Mouse (Mus musculus) kidney, embryonic 14.5 days (tissue): ENCODE results near the gene Nedd9. TPM values are rescaled to one million over a fixed set of nuclear protein-coding genes. Genes with fewer than 3 reads are reported as not detected.

ENCODE experiments used
- ATAC-seq: fragments of 200-750 bp; cut with Nextera tagmentation; 2 replicates; pipeline ENCODE4 v1.8.0; 2017; ENCODE audit warnings: moderate number of reproducible peaks, mild to moderate bottlenecking, moderate TSS enrichment, moderate library complexity; ENCODE audit not compliant: low FRiP score, low TSS enrichment
- H3K27ac ChIP-seq: fragments of 300-500 bp; sonication (generic); 2 replicates; pipeline ENCODE4 v1.5.1; 2014; ENCODE audit warnings: low read depth, mild to moderate bottlenecking, low read length, moderate library complexity, mixed read lengths
- H3K27me3 ChIP-seq: fragments of 300-500 bp; sonication (generic); 2 replicates; pipeline ENCODE4 v1.6.1; 2014; ENCODE audit warnings: mild to moderate bottlenecking, low read length; ENCODE audit not compliant: control insufficient read depth, insufficient read depth
- H3K36me3 ChIP-seq: fragments of 300-500 bp; sonication (generic); 2 replicates; pipeline ENCODE4 v1.6.1; 2014; ENCODE audit warnings: low read length, mixed read lengths; ENCODE audit not compliant: control insufficient read depth, insufficient read depth
- H3K4me1 ChIP-seq: fragments of 300-500 bp; sonication (generic); 2 replicates; pipeline ENCODE4 v1.6.1; 2014; ENCODE audit warnings: low read length, mixed read lengths; ENCODE audit not compliant: control insufficient read depth, insufficient read depth
- H3K4me2 ChIP-seq: fragments of 300-500 bp; sonication (generic); replicated peaks from 2 replicates; pipeline ENCODE4 v1.6.1; 2014; ENCODE audit warnings: low read depth, mild to moderate bottlenecking, low read length
- H3K4me3 ChIP-seq: fragments of 300-500 bp; sonication (generic); 2 replicates; pipeline ENCODE4 v1.5.1; 2014; ENCODE audit warnings: mild to moderate bottlenecking, low read length
- H3K9ac ChIP-seq: fragments of 300-500 bp; sonication (generic); 2 replicates; pipeline ENCODE4 v1.6.1; 2014; ENCODE audit warnings: low read depth, mild to moderate bottlenecking, low read length, moderate library complexity
- H3K9me3 ChIP-seq: fragments of 300-500 bp; sonication (generic); 2 replicates; pipeline ENCODE4 v1.6.1; 2016; ENCODE audit warnings: low read length; ENCODE audit not compliant: control insufficient read depth
- WGBS: fragments of 180-500 bp; shearing (Covaris S2); extraction: QIAGEN DNeasy Blood & Tissue Kit; methylation state at CpG from one replicate; pipeline ENCODE4 v1.1.7; 2014; 5-methylcytosine and 5-hydroxymethylcytosine counted together
- polyA plus RNA-seq: library from polyadenylated mRNA; unstranded; fragments of >200 nt; fragmentation: Nextera tagmentation; extraction: Ambion mirVana; gene quantifications from 2 replicates; pipeline ENCODE4 v1.2.1, GENCODE M21; 2014

The Nedd9 gene
- polyA plus RNA-seq, 1 experiment from 2014 or later: 24.9 TPM

- no peak overlapping the region for H3K9ac ChIP-seq
- no peaks in the 10 kb centered on the region for H3K27me3 ChIP-seq
- no peak for ATAC-seq
- 41% methylated on average over 8 of the region's 8 CpGs for WGBS
- H3K9me3 ChIP-seq: no peaks in the 10 kb centered on the region
- no peak overlapping the region for H3K4me3 ChIP-seq
- H3K4me2 ChIP-seq: no peak overlapping the region
- peaks cover 18% of the 10 kb centered on the region; the same call in 1 of the 2 replicates for H3K4me1 ChIP-seq
- H3K27ac ChIP-seq: no peak overlapping the region
- no peaks in the 10 kb centered on the region for H3K36me3 ChIP-seq
Measured at GRCm38 (mm10) chr13:41514918-41515317, 27.8 kb upstream of the Nedd9 start.

GRCm38 (mm10) chr13:41513456-41513855, 26.3 kb upstream of the Nedd9 start:
- Histone ChIP-seq H3K9ac (no peak overlapping the region), H3K36me3 (no peaks in the 10 kb centered on the region), H3K27ac (no peak overlapping the region), H3K27me3 (no peaks in the 10 kb centered on the region), H3K9me3 (no peaks in the 10 kb centered on the region), H3K4me2 (no peak overlapping the region), H3K4me1 (peaks cover 18% of the 10 kb centered on the region; the same call in 1 of the 2 replicates), H3K4me3 (no peak overlapping the region)
- ATAC-seq: no peak
- 83% methylated on average over 3 of the region's 3 CpGs for WGBS

- Histone ChIP-seq H3K36me3 (no peaks in the 10 kb centered on the region), H3K27ac (no peak overlapping the region), H3K27me3 (no peaks in the 10 kb centered on the region), H3K4me2 (no peak overlapping the region), H3K4me3 (no peak overlapping the region), H3K9ac (no peak overlapping the region), H3K4me1 (peaks cover 18% of the 10 kb centered on the region; the same call in 1 of the 2 replicates), H3K9me3 (no peaks in the 10 kb centered on the region)
- WGBS: 33% methylated on average over 4 of the region's 4 CpGs
- ATAC-seq: peak; percentile 64
Measured at GRCm38 (mm10) chr13:41512243-41512642, 25.1 kb upstream of the Nedd9 start.

- H3K4me2 ChIP-seq: no peak overlapping the region
- no peak overlapping the region for H3K27ac ChIP-seq
- H3K9ac ChIP-seq: no peak overlapping the region
- H3K9me3 ChIP-seq: no peaks in the 10 kb centered on the region
- H3K27me3 ChIP-seq: no peaks in the 10 kb centered on the region
- no peak for ATAC-seq
- WGBS: 39% methylated on average over 7 of the region's 7 CpGs
- no peaks in the 10 kb centered on the region for H3K36me3 ChIP-seq
- no peak overlapping the region for H3K4me3 ChIP-seq
- H3K4me1 ChIP-seq: peaks cover 14% of the 10 kb centered on the region; the same call in 1 of the 2 replicates
Measured at GRCm38 (mm10) chr13:41510631-41511419, 23.7 kb upstream of the Nedd9 start.

- H3K9me3 ChIP-seq: no peaks in the 10 kb centered on the region
- ATAC-seq: no peak
- 79% methylated on average over 2 of the region's 2 CpGs for WGBS
- H3K36me3 ChIP-seq: no peaks in the 10 kb centered on the region
- H3K9ac ChIP-seq: no peak overlapping the region
- H3K4me1 ChIP-seq: no peaks in the 10 kb centered on the region
- no peak overlapping the region for H3K4me3 ChIP-seq
- no peak overlapping the region for H3K4me2 ChIP-seq
- H3K27ac ChIP-seq: no peak overlapping the region
- H3K27me3 ChIP-seq: no peaks in the 10 kb centered on the region
Measured at GRCm38 (mm10) chr13:41505594-41505993, 18.4 kb upstream of the Nedd9 start.

GRCm38 (mm10) chr13:41504997-41505396, 17.8 kb upstream of the Nedd9 start:
- no peak overlapping the region for H3K4me2 ChIP-seq
- H3K4me3 ChIP-seq: no peak overlapping the region
- H3K27me3 ChIP-seq: no peaks in the 10 kb centered on the region
- 90% methylated on average over 2 of the region's 2 CpGs for whole genome bisulfite sequencing
- no peak overlapping the region for H3K27ac ChIP-seq
- no peaks in the 10 kb centered on the region for H3K9me3 ChIP-seq
- H3K36me3 ChIP-seq: no peaks in the 10 kb centered on the region
- no peak for ATAC-seq
- no peaks in the 10 kb centered on the region for H3K4me1 ChIP-seq
- H3K9ac ChIP-seq: no peak overlapping the region

GRCm38 (mm10) chr13:41504448-41504847, 17.3 kb upstream of the Nedd9 start:
- H3K9me3 ChIP-seq: no peaks in the 10 kb centered on the region
- H3K27ac ChIP-seq: no peak overlapping the region
- no peak overlapping the region for H3K4me2 ChIP-seq
- no peak overlapping the region for H3K9ac ChIP-seq
- no peak for ATAC-seq
- no peaks in the 10 kb centered on the region for H3K4me1 ChIP-seq
- 93% methylated on average over 2 of the region's 2 CpGs for WGBS
- no peaks in the 10 kb centered on the region for H3K27me3 ChIP-seq
- H3K36me3 ChIP-seq: no peaks in the 10 kb centered on the region
- H3K4me3 ChIP-seq: no peak overlapping the region

- H3K4me1 ChIP-seq: no peaks in the 10 kb centered on the region
- no peak overlapping the region for H3K4me3 ChIP-seq
- no peak for ATAC-seq
- H3K9me3 ChIP-seq: no peaks in the 10 kb centered on the region
- H3K36me3 ChIP-seq: no peaks in the 10 kb centered on the region
- no peak overlapping the region for H3K9ac ChIP-seq
- no peak overlapping the region for H3K27ac ChIP-seq
- no peak overlapping the region for H3K4me2 ChIP-seq
- WGBS: 66% methylated on average over 2 of the region's 2 CpGs
- no peaks in the 10 kb centered on the region for H3K27me3 ChIP-seq
Measured at GRCm38 (mm10) chr13:41502917-41503301, 15.7 kb upstream of the Nedd9 start.

- Histone ChIP-seq H3K4me2 (no peak overlapping the region), H3K27ac (no peak overlapping the region), H3K27me3 (no peaks in the 10 kb centered on the region), H3K9me3 (no peaks in the 10 kb centered on the region), H3K4me3 (no peak overlapping the region), H3K4me1 (no peaks in the 10 kb centered on the region), H3K9ac (no peak overlapping the region), H3K36me3 (no peaks in the 10 kb centered on the region)
- ATAC-seq: no peak
- WGBS: 27% methylated on average over 12 of the region's 12 CpGs
Measured at GRCm38 (mm10) chr13:41502136-41502916, 15.2 kb upstream of the Nedd9 start.
